8 mouse cellular contexts compared by ENCODE assay signal in genomic region chr1:62717552-62718236, GRCm38 (mm10). TPM values are rescaled to one million over a fixed set of nuclear protein-coding genes. Genes with fewer than 3 reads are reported as not detected.
A peak's percentile ranks its signal among the peaks of the same experiment; 100 is the strongest.
DNase-seq lines count a peak whose midpoint lies in the region; ATAC-seq lines count a peak whose summit lies in the region.

No protein-coding gene starts in this region.

- intact Hi-C loops in heart, postnatal 10 days (cut with DNase I) = no loop called here

- no peak overlapping the region for H3K4me2 ChIP-seq in kidney, embryonic 15.5 days
- H3K4me2 ChIP-seq in neural tube, embryonic 12.5 days (replicated peaks) = peak overlapping the region; percentile 49

- no peak for ATAC-seq in kidney, embryonic 15.5 days (replicated peaks; ENCODE audit: low FRiP score)
- peak; percentile 65 for ATAC-seq in neural tube, embryonic 12.5 days (ENCODE audit: low FRiP score, low read depth)

- H3K4me3 ChIP-seq in kidney, embryonic 15.5 days (replicated peaks) = no peak overlapping the region
- H3K4me3 ChIP-seq in neural tube, embryonic 12.5 days = no peak overlapping the region

- H3K27ac ChIP-seq in kidney, embryonic 15.5 days = no peak overlapping the region
- H3K27ac ChIP-seq in neural tube, embryonic 12.5 days = no peak overlapping the region

- H3K36me3 ChIP-seq in kidney, embryonic 15.5 days = peaks cover 4% of the 10 kb centered on the region; the same call in 1 of the 2 replicates
- H3K36me3 ChIP-seq in neural tube, embryonic 12.5 days = peaks cover 32% of the 10 kb centered on the region

- peak; percentile 56 for DNase-seq in kidney, postnatal 10 days
- DNase-seq in embryo, embryonic 11 days = peak; percentile 74
- peak; percentile 61 to 73 for DNase-seq in layer of hippocampus, adult 18-20 months (ENCODE audit: low spot score in 2 of 2)
- no peak for DNase-seq in gastrocnemius, postnatal 4 days (ENCODE audit: low spot score in 2 of 2)
- no peak for DNase-seq in heart, postnatal 10 days
- no peak for DNase-seq in spleen, postnatal 4 days (ENCODE audit: low spot score in 2 of 2)

- peaks cover 43% of the 10 kb centered on the region for H3K27me3 ChIP-seq in kidney, embryonic 15.5 days
- H3K27me3 ChIP-seq in neural tube, embryonic 12.5 days (replicated peaks) = peaks cover 5% of the 10 kb centered on the region

- no peaks in the 10 kb centered on the region for H3K9me3 ChIP-seq in kidney, embryonic 15.5 days (replicated peaks)
- no peaks in the 10 kb centered on the region for H3K9me3 ChIP-seq in neural tube, embryonic 12.5 days

- H3K4me1 ChIP-seq in kidney, embryonic 15.5 days = peaks cover 38% of the 10 kb centered on the region
- H3K4me1 ChIP-seq in neural tube, embryonic 12.5 days = peaks cover 44% of the 10 kb centered on the region

- 66% methylated on average over 13 of the region's 13 CpGs for WGBS in kidney, embryonic 15.5 days
- WGBS in neural tube, embryonic 12.5 days = 24% methylated on average over 13 of the region's 13 CpGs

- H3K9ac ChIP-seq in kidney, embryonic 15.5 days = no peak overlapping the region
- H3K9ac ChIP-seq in neural tube, embryonic 12.5 days = peak overlapping the region; percentile 2; the same call in 1 of the 2 replicates

RNA-seq across cellular contexts. Expression of gene Nrp2, which starts 14.6 kb away (rescaled TPM):
- 11.7 and 12.2 TPM in 2 replicates for polyA plus RNA-seq in kidney, embryonic 15.5 days (2015; fragmentation: Nextera tagmentation; extraction: Ambion mirVana)
- total RNA-seq in layer of hippocampus, adult 18-20 months (2021) = 10 to 100 TPM; 54.1 to 56.3 TPM
- polyA plus RNA-seq in neural tube, embryonic 12.5 days (2016; fragmentation: Nextera tagmentation; extraction: Ambion mirVana) = 44.0 and 44.6 TPM in 2 replicates
- total RNA-seq in gastrocnemius, postnatal 4 days (2021) = 10 to 100 TPM; 23.2 to 24.0 TPM
- 10 to 100 TPM; 64.3 to 76.0 TPM for total RNA-seq in heart, postnatal 10 days (2021)

Comparison
In these comparisons a context has a peak if more than half of its experiments do, and no peak if none do; other contexts are left out.
1. DNase-seq: peak in kidney, postnatal 10 days (single experiment), embryo, embryonic 11 days (single experiment) and layer of hippocampus, adult 18-20 months (2 of 2); none in gastrocnemius, postnatal 4 days (0 of 2), heart, postnatal 10 days (0 of 2) and spleen, postnatal 4 days (0 of 2).